Mouse (Mus musculus) layer of hippocampus, adult 2 months (tissue): ENCODE results near the gene Lmbr1l. TPM values are rescaled to one million over a fixed set of nuclear protein-coding genes. Genes with fewer than 3 reads are reported as not detected.
"Not testable (repeated sequence)": the region's sequence is repeated elsewhere in the genome, so short reads cannot be mapped to it uniquely, and the experiment has no call there.

Experiments
- DNase-seq, 2 experiments: peaks; one replicate each; pipeline ENCODE4 v3.0.0; 2022; ENCODE audit warnings: low spot score in 2 of 2
- H3K27ac ChIP-seq: fragments of 200-600 bp; 2 replicates; pipeline ENCODE4 v1.8.1; 2022
- H3K4me3 ChIP-seq: fragments of 200-600 bp; 2 replicates; pipeline ENCODE4 v1.8.1; 2022; ENCODE audit warnings: mild to moderate bottlenecking
- CTCF ChIP-seq: fragments of 200-600 bp; conservative IDR thresholded peaks from 2 replicates; pipeline ENCODE4 v1.8.1; 2022; ENCODE audit warnings: antibody characterized with exemption, mild to moderate bottlenecking, moderate library complexity
- total RNA-seq, 2 experiments: library from RNA; stranded (reverse); gene quantifications; 2 replicates each; pipeline ENCODE4 v1.2.3; 2021

Gene Lmbr1l
- total RNA-seq, 2 experiments from 2014 or later: 17.0 to 20.6 TPM

GRCm38 (mm10) chr15:98949607-98949892 is 31.5 kb upstream of the Lmbr1l start:
- no peak for TF ChIP-seq CTCF
- Histone ChIP-seq H3K27ac (no peak overlapping the region), H3K4me3 (no peak overlapping the region)

GRCm38 (mm10) chr15:98948857-98949606 is 31.0 kb upstream of the Lmbr1l start:
- H3K4me3 ChIP-seq: no peak overlapping the region
- DNase-seq: no peak
- no peak for TF ChIP-seq CTCF
- no peak overlapping the region for H3K27ac ChIP-seq

More at GRCm38 (mm10) chr15:98949607-98949892, 31.5 kb upstream of the Lmbr1l start:
- no peak for DNase-seq

GRCm38 (mm10) chr15:98948382-98948781 is 30.4 kb upstream of the Lmbr1l start:
- no peak for TF ChIP-seq CTCF
- Histone ChIP-seq H3K4me3 (no peak overlapping the region), H3K27ac (no peak overlapping the region)
- DNase-seq: no peak

- no peak for DNase-seq
- TF ChIP-seq CTCF: no peak
- H3K4me3 ChIP-seq: no peak overlapping the region
- no peak overlapping the region for H3K27ac ChIP-seq
Observed at GRCm38 (mm10) chr15:98947884-98948283, 29.9 kb upstream of the Lmbr1l start.

- H3K27ac ChIP-seq: no peak overlapping the region
- DNase-seq: no peak
- H3K4me3 ChIP-seq: no peak overlapping the region
- no peak for TF ChIP-seq CTCF
Observed at GRCm38 (mm10) chr15:98943133-98943532, 25.1 kb upstream of the Lmbr1l start.

GRCm38 (mm10) chr15:98942081-98942480 is 24.1 kb upstream of the Lmbr1l start:
- DNase-seq: no peak
- no peak for TF ChIP-seq CTCF
- H3K27ac ChIP-seq: no peak overlapping the region
- no peak overlapping the region for H3K4me3 ChIP-seq

- no peak for DNase-seq
- no peak for TF ChIP-seq CTCF
- Histone ChIP-seq H3K4me3 (no peak overlapping the region), H3K27ac (no peak overlapping the region)
Observed at GRCm38 (mm10) chr15:98941539-98941938, 23.5 kb upstream of the Lmbr1l start.

GRCm38 (mm10) chr15:98940816-98941215 is 22.8 kb upstream of the Lmbr1l start:
- Histone ChIP-seq H3K27ac (no peak overlapping the region), H3K4me3 (no peak overlapping the region)
- no peak for TF ChIP-seq CTCF
- no peak for DNase-seq

- TF ChIP-seq CTCF: peak; percentile 35
- Histone ChIP-seq H3K27ac (peak within 1 kb of the TSS; percentile 99), H3K4me3 (peak within 1 kb of the TSS; percentile 73)
- DNase-seq: peak; percentile 87 to 90
Observed at GRCm38 (mm10) chr15:98934217-98934839, 16.3 kb upstream of the Lmbr1l start, which contains the start of gene Tuba1b. TSS of gene Tuba1b (minus strand) at chr15:98934565.

- no peak for TF ChIP-seq CTCF
- Histone ChIP-seq H3K27ac (peak overlapping the region; percentile 99), H3K4me3 (peak overlapping the region; percentile 73)
Observed at GRCm38 (mm10) chr15:98933833-98934216, 15.8 kb upstream of the Lmbr1l start.

GRCm38 (mm10) chr15:98933004-98933671 is 15.1 kb upstream of the Lmbr1l start:
- DNase-seq: not testable (repeated sequence)
- Histone ChIP-seq H3K27ac (peak overlapping the region; percentile 99), H3K4me3 (peak overlapping the region; percentile 73)

More at GRCm38 (mm10) chr15:98933833-98934216, 15.8 kb upstream of the Lmbr1l start:
- peak; percentile 95 to 96 for DNase-seq

GRCm38 (mm10) chr15:98930998-98931397 is 13.0 kb upstream of the Lmbr1l start:
- no peak overlapping the region for H3K27ac ChIP-seq
- DNase-seq: no peak
- TF ChIP-seq CTCF: no peak
- H3K4me3 ChIP-seq: no peak overlapping the region

- no peak overlapping the region for H3K27ac ChIP-seq
- no peak overlapping the region for H3K4me3 ChIP-seq
- no peak for DNase-seq
- no peak for TF ChIP-seq CTCF
Observed at GRCm38 (mm10) chr15:98930017-98930734, 12.1 kb upstream of the Lmbr1l start.
